Mouse (Mus musculus): ENCODE measurements around the gene Lgi1. TPM values are rescaled to one million over a fixed set of nuclear protein-coding genes. Genes with fewer than 3 reads are reported as not detected.

Gene Lgi1
- polyA plus RNA-seq, 1 experiment: 58.8 TPM

- no peak for DNase-seq
- 28% methylated on average over 5 of the region's 5 CpGs for WGBS
These were observed 1.4 kb downstream of the Lgi1 start for GRCm38 (mm10) chr19:38265767-38266166.

GRCm38 (mm10) chr19:38267469-38267868 is 3.1 kb downstream of the Lgi1 start:
- Histone ChIP-seq H3K27ac (ENCODE audit: insufficient read depth, low read length) (0 out of 2 replicates have a peak overlapping the region, but pooled peaks have one; percentile 11), H3K27me3 (ENCODE audit: control insufficient read depth, insufficient read depth, low read length) (no peaks in the 10 kb centered on the region), H3K4me3 (replicated peaks; ENCODE audit: insufficient read depth, low read depth, low read length) (peak overlapping the region; percentile 17), H3K4me1 (ENCODE audit: control insufficient read depth, insufficient read depth, low read length) (peaks cover 22% of the 10 kb centered on the region)
- TF ChIP-seq CTCF (IDR thresholded peaks at IDR 0.05; ENCODE audit: borderline replicate concordance, insufficient read depth, low read depth, low read length) (no peak), POLR2A (IDR thresholded peaks at IDR 0.05; ENCODE audit: borderline replicate concordance, insufficient read depth, low read length) (no peak)
- WGBS: 22% methylated on average over 5 of the region's 5 CpGs
- DNase-seq: peak; percentile 38 to 41

More at GRCm38 (mm10) chr19:38265767-38266166, 1.4 kb downstream of the Lgi1 start:
- Histone ChIP-seq H3K4me1 (ENCODE audit: control insufficient read depth, insufficient read depth, low read length) (peaks cover 16% of the 10 kb centered on the region), H3K27ac (ENCODE audit: insufficient read depth, low read length) (peak overlapping the region; percentile 87; the same call in 1 of the 2 replicates), H3K4me3 (replicated peaks; ENCODE audit: insufficient read depth, low read depth, low read length) (peak overlapping the region; percentile 60), H3K27me3 (ENCODE audit: control insufficient read depth, insufficient read depth, low read length) (no peaks in the 10 kb centered on the region)
- TF ChIP-seq CTCF (IDR thresholded peaks at IDR 0.05; ENCODE audit: borderline replicate concordance, insufficient read depth, low read depth, low read length) (no peak), POLR2A (IDR thresholded peaks at IDR 0.05; ENCODE audit: borderline replicate concordance, insufficient read depth, low read length) (no peak)

GRCm38 (mm10) chr19:38271071-38271470 is 6.7 kb downstream of the Lgi1 start:
- Histone ChIP-seq H3K27ac (ENCODE audit: insufficient read depth, low read length) (peak overlapping the region; percentile 7; the same call in 1 of the 2 replicates), H3K27me3 (ENCODE audit: control insufficient read depth, insufficient read depth, low read length) (no peaks in the 10 kb centered on the region), H3K4me1 (ENCODE audit: control insufficient read depth, insufficient read depth, low read length) (peaks cover 22% of the 10 kb centered on the region), H3K4me3 (replicated peaks; ENCODE audit: insufficient read depth, low read depth, low read length) (peak overlapping the region; percentile 25)
- DNase-seq: peak; percentile 43 to 49
- WGBS: 12% methylated on average over 6 of the region's 6 CpGs
- no peak for TF ChIP-seq POLR2A (IDR thresholded peaks at IDR 0.05; ENCODE audit: borderline replicate concordance, insufficient read depth, low read length)
- no peak for TF ChIP-seq CTCF (IDR thresholded peaks at IDR 0.05; ENCODE audit: borderline replicate concordance, insufficient read depth, low read depth, low read length)

DNA sequence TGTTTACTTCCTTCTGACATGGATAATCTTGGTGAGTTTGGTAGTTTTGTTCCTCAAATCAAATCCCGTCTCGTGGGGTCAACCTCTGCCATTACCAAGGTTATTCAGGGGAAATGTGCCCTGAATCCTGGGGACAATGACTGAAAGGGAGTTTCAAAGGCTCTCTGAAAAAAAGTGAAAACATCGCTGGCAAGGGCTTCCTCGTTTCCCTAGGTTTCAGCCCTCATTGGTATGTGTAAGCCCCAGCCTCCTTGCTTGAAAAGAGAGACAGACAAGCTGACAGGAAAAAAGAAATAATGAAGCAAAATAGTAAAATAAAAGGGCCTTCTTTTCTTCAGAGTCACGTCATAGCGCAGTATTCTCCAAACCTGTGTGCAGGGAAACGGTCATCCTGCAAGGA is 9.5 kb downstream of the Lgi1 start:
- 78% methylated on average over 7 of the region's 7 CpGs for WGBS
- Histone ChIP-seq H3K4me1 (ENCODE audit: control insufficient read depth, insufficient read depth, low read length) (peaks cover 17% of the 10 kb centered on the region), H3K27me3 (ENCODE audit: control insufficient read depth, insufficient read depth, low read length) (no peaks in the 10 kb centered on the region), H3K4me3 (replicated peaks; ENCODE audit: insufficient read depth, low read depth, low read length) (no peak overlapping the region), H3K27ac (ENCODE audit: insufficient read depth, low read length) (no peak overlapping the region)
- DNase-seq: no peak
- TF ChIP-seq POLR2A (IDR thresholded peaks at IDR 0.05; ENCODE audit: borderline replicate concordance, insufficient read depth, low read length) (no peak), CTCF (IDR thresholded peaks at IDR 0.05; ENCODE audit: borderline replicate concordance, insufficient read depth, low read depth, low read length) (no peak)

GRCm38 (mm10) chr19:38274747-38275421 is 10.5 kb downstream of the Lgi1 start:
- Histone ChIP-seq H3K27ac (ENCODE audit: insufficient read depth, low read length) (no peak overlapping the region), H3K4me3 (replicated peaks; ENCODE audit: insufficient read depth, low read depth, low read length) (no peak overlapping the region), H3K4me1 (ENCODE audit: control insufficient read depth, insufficient read depth, low read length) (peaks cover 13% of the 10 kb centered on the region), H3K27me3 (ENCODE audit: control insufficient read depth, insufficient read depth, low read length) (no peaks in the 10 kb centered on the region)
- no peak for TF ChIP-seq POLR2A (IDR thresholded peaks at IDR 0.05; ENCODE audit: borderline replicate concordance, insufficient read depth, low read length)
- WGBS: 71% methylated on average over 15 of the region's 15 CpGs
- DNase-seq: peak in 1 of 2 experiments; percentile 41

- TF ChIP-seq CTCF (IDR thresholded peaks at IDR 0.05; ENCODE audit: borderline replicate concordance, insufficient read depth, low read depth, low read length): no peak
- no peak for TF ChIP-seq POLR2A (IDR thresholded peaks at IDR 0.05; ENCODE audit: borderline replicate concordance, insufficient read depth, low read length)
- Histone ChIP-seq H3K4me3 (replicated peaks; ENCODE audit: insufficient read depth, low read depth, low read length) (no peak overlapping the region), H3K27ac (ENCODE audit: insufficient read depth, low read length) (no peak overlapping the region), H3K27me3 (ENCODE audit: control insufficient read depth, insufficient read depth, low read length) (no peaks in the 10 kb centered on the region), H3K4me1 (ENCODE audit: control insufficient read depth, insufficient read depth, low read length) (peaks cover 14% of the 10 kb centered on the region)
- no peak for DNase-seq
- 88% methylated on average over 4 of the region's 4 CpGs for WGBS
These were observed 11.9 kb downstream of the Lgi1 start for GRCm38 (mm10) chr19:38276226-38276625.

GRCm38 (mm10) chr19:38280242-38280641 is 15.9 kb downstream of the Lgi1 start:
- Histone ChIP-seq H3K27ac (ENCODE audit: insufficient read depth, low read length) (no peak overlapping the region; the same call in 1 of the 2 replicates), H3K4me3 (replicated peaks; ENCODE audit: insufficient read depth, low read depth, low read length) (no peak overlapping the region), H3K27me3 (ENCODE audit: control insufficient read depth, insufficient read depth, low read length) (no peaks in the 10 kb centered on the region), H3K4me1 (ENCODE audit: control insufficient read depth, insufficient read depth, low read length) (peaks cover 10% of the 10 kb centered on the region)
- 63% methylated on average over 10 of the region's 10 CpGs for WGBS
- no peak for TF ChIP-seq CTCF (IDR thresholded peaks at IDR 0.05; ENCODE audit: borderline replicate concordance, insufficient read depth, low read depth, low read length)
- no peak for TF ChIP-seq POLR2A (IDR thresholded peaks at IDR 0.05; ENCODE audit: borderline replicate concordance, insufficient read depth, low read length)
- DNase-seq: no peak

- H3K4me3 ChIP-seq (replicated peaks; ENCODE audit: insufficient read depth, low read depth, low read length): no peak overlapping the region
- no peak for DNase-seq
- H3K27ac ChIP-seq (ENCODE audit: insufficient read depth, low read length): no peak overlapping the region
- H3K27me3 ChIP-seq (ENCODE audit: control insufficient read depth, insufficient read depth, low read length): no peaks in the 10 kb centered on the region
- peaks cover 8% of the 10 kb centered on the region for H3K4me1 ChIP-seq (ENCODE audit: control insufficient read depth, insufficient read depth, low read length)
- WGBS: 81% methylated on average over 2 of the region's 2 CpGs
- TF ChIP-seq POLR2A (IDR thresholded peaks at IDR 0.05; ENCODE audit: borderline replicate concordance, insufficient read depth, low read length) (no peak), CTCF (IDR thresholded peaks at IDR 0.05; ENCODE audit: borderline replicate concordance, insufficient read depth, low read depth, low read length) (no peak)
These were observed 18.1 kb downstream of the Lgi1 start for GRCm38 (mm10) chr19:38282407-38282806.
